Mouse (Mus musculus) heart, adult 2 months (tissue): ENCODE measurements around the gene Pprc1. TPM values are rescaled to one million over a fixed set of nuclear protein-coding genes. Genes with fewer than 3 reads are reported as not detected.

Source experiments
- DNase-seq, 2 experiments: peaks; one replicate each; pipeline ENCODE4 v3.0.0; 2021
- H3K27ac ChIP-seq: fragments of 200-600 bp; 2 replicates; pipeline ENCODE4 v1.8.1; 2022
- H3K27me3 ChIP-seq: fragments of 200-500 bp; 2 replicates; pipeline ENCODE4 v1.6.1; 2012; ENCODE audit warnings: mild to moderate bottlenecking, low read length, inconsistent platforms, mixed read lengths; ENCODE audit not compliant: control insufficient read depth, insufficient read depth
- H3K36me3 ChIP-seq: fragments of 200-500 bp; 2 replicates; pipeline ENCODE4 v1.6.1; 2012; ENCODE audit warnings: low read length, inconsistent platforms; ENCODE audit not compliant: control insufficient read depth, insufficient read depth
- H3K4me1 ChIP-seq: fragments of 200-500 bp; 2 replicates; pipeline ENCODE4 v1.6.1; 2011; ENCODE audit warnings: low read length; ENCODE audit not compliant: control insufficient read depth, insufficient read depth
- H3K4me3 ChIP-seq: fragments of 200-600 bp; 2 replicates; pipeline ENCODE4 v1.8.1; 2022
- H3K79me2 ChIP-seq: fragments of 200-500 bp; replicated peaks from 2 replicates; pipeline ENCODE4 v1.6.1; 2012; ENCODE audit warnings: mild to moderate bottlenecking, inconsistent platforms, low read length, moderate library complexity, mixed read lengths; ENCODE audit not compliant: control insufficient read depth, insufficient read depth
- H3K9ac ChIP-seq: fragments of 200-500 bp; 2 replicates; pipeline ENCODE4 v1.6.1; 2012; ENCODE audit warnings: low read depth, mild to moderate bottlenecking, control low read depth, inconsistent platforms, low read length, mixed read lengths
- CTCF ChIP-seq: fragments of 200-600 bp; IDR thresholded peaks from 2 replicates; pipeline ENCODE4 v1.8.1; 2022; ENCODE audit warnings: antibody characterized with exemption, mild to moderate bottlenecking, moderate library complexity
- EP300 ChIP-seq: fragments of 200-500 bp; IDR thresholded peaks from 2 replicates; pipeline ENCODE4 v1.6.1; 2011; ENCODE audit warnings: low read depth, low read length, control low read depth; ENCODE audit not compliant: insufficient read depth
- POLR2A ChIP-seq: fragments of 200-500 bp; IDR thresholded peaks from 2 replicates; pipeline ENCODE4 v1.6.1; 2011; ENCODE audit warnings: mild to moderate bottlenecking, low read depth, low read length, control low read depth; ENCODE audit not compliant: insufficient read depth
- WGBS: fragments of 180-500 bp; shearing (Covaris S2); methylation state at CpG from one replicate; pipeline ENCODE4 v1.1.7; 2018; 5-methylcytosine and 5-hydroxymethylcytosine counted together
- intact Hi-C: fragments of 180-260 bp; cut with DNase I; formaldehyde crosslinking; loops from one replicate; pipeline ENCODE4 v1.15.1; 2025
- polyA plus RNA-seq: library from polyadenylated mRNA; depleted of rRNA; stranded (reverse); fragments of >200 nt; gene quantifications from 2 replicates; pipeline ENCODE4 v1.2.3, GENCODE M21; 2012
- total RNA-seq, 2 experiments: library from RNA; stranded (reverse); gene quantifications; 2 replicates each; pipeline ENCODE4 v1.2.3; 2021

Gene Pprc1
- total and polyA plus RNA-seq, 3 experiments = 11.7 to 18.3 (median 15.0) TPM

DNA sequence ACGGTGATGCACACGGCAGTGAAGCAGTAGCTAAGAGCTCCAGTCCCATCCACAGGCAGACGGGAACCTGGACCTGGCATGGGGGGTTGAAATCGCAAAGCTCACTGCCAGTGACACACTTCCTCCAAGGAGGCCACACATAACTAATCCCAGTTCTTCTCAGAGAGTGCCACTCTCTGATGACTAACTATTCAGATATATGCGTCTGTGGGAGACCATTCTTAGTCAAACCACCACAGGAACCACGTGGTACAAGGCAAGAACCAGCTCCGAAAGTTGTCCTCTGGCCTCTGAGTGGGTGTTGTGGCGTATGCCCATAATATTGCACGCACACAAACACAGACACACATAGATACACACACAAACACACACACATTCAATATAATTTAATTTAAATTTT, 42.4 kb upstream of the Pprc1 start:
- Histone ChIP-seq H3K27me3 (no peaks in the 10 kb centered on the region), H3K4me3 (no peak overlapping the region), H3K36me3 (no peaks in the 10 kb centered on the region), H3K27ac (no peak overlapping the region), H3K79me2 (no peaks in the 10 kb centered on the region), H3K9ac (no peak overlapping the region), H3K4me1 (peaks cover 8% of the 10 kb centered on the region)
- no peak for TF ChIP-seq EP300
- no peak for TF ChIP-seq POLR2A
- no peak for TF ChIP-seq CTCF
- 72% methylated on average over 9 of the region's 9 CpGs for WGBS
- DNase-seq = no peak
- intact Hi-C loops = loop anchor here (5.0 kb wide), 1 partner anchor 40 kb away; the partner anchor contains the start of gene Pprc1

DNA sequence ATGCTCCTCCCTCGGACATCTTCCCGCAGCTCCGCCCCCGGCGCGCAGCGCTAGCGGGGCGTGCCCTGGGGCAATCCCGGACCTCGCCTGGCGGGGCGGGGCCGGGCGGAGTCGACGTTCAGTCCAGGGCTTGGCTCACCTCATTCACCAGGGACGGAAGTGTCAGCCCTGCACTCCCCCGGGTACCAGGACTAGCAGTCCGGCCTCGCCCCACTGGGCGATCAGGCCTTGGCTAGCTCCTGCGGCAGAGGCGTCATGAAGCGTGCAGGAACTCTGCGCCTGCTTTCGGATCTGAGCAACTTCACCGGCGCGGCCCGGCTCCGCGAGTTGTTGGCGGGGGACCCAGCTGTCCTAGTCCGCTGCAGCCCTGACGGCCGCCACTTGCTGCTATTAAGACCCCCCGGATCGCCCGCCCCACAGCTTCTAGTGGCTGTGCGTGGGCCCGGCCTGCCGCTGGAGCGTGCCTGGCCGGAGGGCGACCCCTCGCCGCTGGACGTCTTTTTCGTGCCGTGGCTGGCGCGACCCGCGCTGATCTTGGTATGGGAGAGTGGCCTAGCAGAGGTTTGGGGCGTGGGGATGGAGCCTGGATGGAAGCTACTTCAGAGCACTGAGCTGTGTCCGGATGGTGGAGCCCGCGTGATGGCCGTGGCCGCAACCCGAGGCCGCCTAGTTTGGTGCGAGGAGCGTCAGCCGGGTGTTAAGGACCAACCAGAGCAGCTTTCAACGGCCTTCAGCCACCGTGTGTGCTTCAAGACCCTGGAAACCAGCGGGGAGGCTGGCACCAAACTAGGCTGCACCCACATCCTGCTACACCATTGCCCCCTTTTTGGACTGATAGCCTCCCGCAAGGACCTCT, 41.1 kb upstream of the Pprc1 start, which contains the start of gene Hps6:
Hps6 (plus strand) TSS at position 138 of the 856 bp plus-strand sequence.
- TF ChIP-seq POLR2A (peak; percentile 88), CTCF (no peak; the same call in 1 of the 2 replicates), EP300 (peak; percentile 77)
- WGBS = under 1% methylated on average over 70 of the region's 70 CpGs
- no peaks in the 10 kb centered on the region for H3K36me3 ChIP-seq
- no peaks in the 10 kb centered on the region for H3K79me2 ChIP-seq
- peak within 1 kb of the TSS; percentile 86 for H3K27ac ChIP-seq
- no peaks in the 10 kb centered on the region for H3K27me3 ChIP-seq
- intact Hi-C loops = loop anchor here (5.0 kb wide), 1 partner anchor 39 kb away; the partner anchor contains the start of gene Pprc1
- peak; percentile 94 to 95 for DNase-seq
- H3K4me1 ChIP-seq = peaks cover 6% of the 10 kb centered on the region
- H3K9ac ChIP-seq = peak within 1 kb of the TSS; percentile 93
- H3K4me3 ChIP-seq = peak within 1 kb of the TSS; percentile 95

DNA sequence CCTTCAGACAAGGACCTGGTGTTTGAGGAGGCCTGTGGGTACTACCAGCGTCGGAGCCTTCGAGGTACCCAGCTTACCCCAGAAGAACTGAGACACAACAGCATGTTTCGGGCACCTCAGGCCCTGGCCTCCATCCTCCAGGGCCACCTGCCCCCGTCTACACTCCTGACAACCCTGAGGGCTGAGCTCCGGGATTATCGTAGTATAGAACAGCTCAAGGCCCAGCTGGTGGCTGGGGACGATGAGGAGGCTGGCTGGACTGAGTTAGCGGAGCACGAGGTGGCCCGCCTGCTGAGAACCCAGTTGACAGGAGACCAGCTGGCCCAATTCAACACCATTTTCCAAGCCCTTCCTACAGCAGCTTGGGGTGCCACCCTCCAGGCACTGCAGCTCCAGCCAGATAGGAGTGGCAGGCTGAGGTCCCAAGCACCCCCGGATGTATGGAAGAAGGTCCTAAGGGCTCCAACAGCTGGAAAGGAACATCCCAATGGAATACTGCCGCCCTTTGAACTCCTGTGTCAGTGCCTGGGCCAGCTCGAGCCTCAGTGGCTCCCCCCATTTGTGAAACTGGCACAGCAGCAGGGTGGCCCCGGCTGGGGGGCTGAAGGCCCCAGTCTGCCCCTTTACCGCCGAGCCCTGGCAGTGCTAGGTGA, 39.7 kb upstream of the Pprc1 start:
- WGBS = 90% methylated on average over 17 of the region's 17 CpGs
- Histone ChIP-seq H3K4me3 (no peak overlapping the region), H3K4me1 (peaks cover 6% of the 10 kb centered on the region), H3K79me2 (no peaks in the 10 kb centered on the region), H3K27me3 (no peaks in the 10 kb centered on the region), H3K27ac (no peak overlapping the region), H3K9ac (no peak overlapping the region), H3K36me3 (no peaks in the 10 kb centered on the region)
- no peak for DNase-seq
- TF ChIP-seq CTCF = no peak
- no peak for TF ChIP-seq POLR2A
- TF ChIP-seq EP300 = no peak
- intact Hi-C loops = loop anchor here (5.0 kb wide), 1 partner anchor 37 kb away; the partner anchor contains the start of gene Pprc1

DNA sequence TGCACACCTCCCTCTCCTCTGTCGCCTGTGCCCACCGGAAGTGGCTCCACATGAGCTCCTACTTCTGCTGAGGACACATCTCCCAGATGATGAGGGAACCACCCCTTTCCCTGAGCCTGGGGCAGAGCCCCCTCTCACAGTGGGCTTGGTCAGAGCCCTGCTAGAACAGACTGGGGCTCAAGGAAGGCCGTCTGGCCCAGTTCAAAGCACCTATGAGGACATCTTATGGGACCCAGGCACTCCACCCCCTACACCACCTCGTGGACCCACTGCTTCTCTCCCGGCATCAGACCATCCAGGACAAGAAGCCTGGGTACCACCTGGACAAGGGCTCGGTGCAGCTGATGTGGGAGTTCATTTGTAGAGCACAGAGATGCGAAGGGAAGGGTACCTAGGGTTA, 39.0 kb upstream of the Pprc1 start:
- Histone ChIP-seq H3K4me1 (peaks cover 6% of the 10 kb centered on the region), H3K9ac (no peak overlapping the region), H3K4me3 (no peak overlapping the region), H3K27me3 (no peaks in the 10 kb centered on the region), H3K79me2 (no peaks in the 10 kb centered on the region), H3K36me3 (no peaks in the 10 kb centered on the region), H3K27ac (no peak overlapping the region)
- intact Hi-C loops = no loop called here
- TF ChIP-seq EP300 (no peak), CTCF (no peak), POLR2A (no peak)
- DNase-seq = no peak
- WGBS = 84% methylated on average over 7 of the region's 7 CpGs

DNA sequence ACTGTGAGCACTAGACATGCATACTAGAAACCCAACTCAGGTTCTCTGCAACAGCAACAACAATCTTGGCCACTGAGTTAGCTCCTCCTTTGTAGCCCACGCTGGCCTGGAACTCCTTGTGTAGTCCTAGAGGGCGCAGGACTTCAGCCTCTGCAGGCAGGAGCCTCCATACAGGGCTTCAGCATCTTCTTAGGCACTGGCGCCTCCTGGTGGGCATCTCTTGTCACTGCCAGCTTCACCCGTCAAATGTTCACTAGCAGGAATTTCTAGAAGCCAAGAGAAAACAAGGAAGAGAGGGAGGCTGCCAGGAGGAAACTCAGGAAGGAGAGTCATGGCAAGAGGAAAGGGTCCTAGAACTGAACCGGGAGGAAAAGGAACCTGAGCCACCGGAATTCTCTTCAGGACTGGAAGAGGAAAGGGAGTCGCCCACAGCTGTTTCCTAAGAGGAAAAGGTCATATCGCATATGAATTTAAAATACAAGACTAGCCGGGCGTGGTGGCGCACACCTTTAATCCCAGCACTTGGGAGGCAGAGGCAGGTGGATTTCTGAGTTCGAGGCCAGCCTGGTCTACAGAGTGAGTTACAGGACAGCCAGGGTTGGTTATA, 30.0 kb upstream of the Pprc1 start:
- intact Hi-C loops = loop anchor here (2.0 kb wide), 2 partner anchors 62 to 202 kb away; no protein-coding TSS in a partner anchor
- DNase-seq = peak; percentile 88 to 90
- Histone ChIP-seq H3K27me3 (no peaks in the 10 kb centered on the region), H3K4me1 (peaks cover 1% of the 10 kb centered on the region; the same call in 1 of the 2 replicates), H3K79me2 (no peaks in the 10 kb centered on the region), H3K9ac (no peak overlapping the region), H3K36me3 (no peaks in the 10 kb centered on the region), H3K4me3 (no peak overlapping the region), H3K27ac (no peak overlapping the region)
- TF ChIP-seq CTCF = no peak; the same call in 1 of the 2 replicates
- TF ChIP-seq EP300 = peak; percentile 83
- 16% methylated on average over 12 of the region's 12 CpGs for WGBS
